23 mouse cellular contexts compared by ENCODE assay signal in genomic region chr8:84533341-84533740, GRCm38 (mm10).
A peak's percentile ranks its signal among the peaks of the same experiment; 100 is the strongest.
DNase-seq lines count a peak whose midpoint lies in the region; ATAC-seq and TF ChIP-seq lines count a peak whose summit lies in the region.
"Had no signal": no experiment of that assay in that cellular context is flagged by ENCODE, and none has a peak within 500 bp of the region (broad histone marks: within the 10 kb centered on the region; RNA-seq: fewer than 3 reads in every experiment).

No protein-coding gene starts in this region.

- DNase-seq in thymus, adult 2 months, result no peak
- no peak for DNase-seq in thymus, postnatal 14 days
- no peak for DNase-seq in left cerebral cortex, postnatal 14 days (ENCODE audit: low spot score in 2 of 2)
- DNase-seq: adrenal gland, adult 8-10 months; adrenal gland, postnatal 14 days; adrenal gland, postnatal 36 days; B cell, adult 2 months; cerebellum, adult 11 months; cerebellum, adult 18-20 months; cerebellum, adult 8-10 months; cerebellum, adult 9-11 months; cerebellum, postnatal 14 days; forebrain, postnatal 0 days had no signal

- TF ChIP-seq POLR2A in thymus, adult 2 months (IDR thresholded peaks at IDR 0.05; ENCODE audit: control insufficient read depth, extremely low read depth, insufficient read depth, low read length, poor library complexity), result no peak

- no peaks in the 10 kb centered on the region for H3K79me2 ChIP-seq in macrophage (ENCODE audit: inconsistent target)

- 65% methylated on average over 4 of the region's 4 CpGs for WGBS in thymus, adult 2 months
- WGBS in macrophage (ENCODE audit: missing documents), result 36% methylated on average over 4 of the region's 4 CpGs
- WGBS in hindbrain, embryonic 16.5 days, result 82% methylated on average over 4 of the region's 4 CpGs

- peak overlapping the region; percentile 20; the same call in 1 of the 2 replicates for H3K27ac ChIP-seq in thymus, adult 2 months (ENCODE audit: control insufficient read depth, insufficient read depth, low read length)
- peak overlapping the region; percentile 39 for H3K27ac ChIP-seq in macrophage
- no peak overlapping the region for H3K27ac ChIP-seq in hindbrain, embryonic 16.5 days (ENCODE audit: low read depth, low read length)
- H3K27ac ChIP-seq: embryonic facial prominence, embryonic 10.5 days; embryonic facial prominence, embryonic 12.5 days; forebrain, embryonic 13.5 days; forebrain, embryonic 15.5 days had no signal

- H3K27me3 ChIP-seq in thymus, adult 2 months (ENCODE audit: control insufficient read depth, insufficient read depth, low read length), result no peaks in the 10 kb centered on the region
- no peaks in the 10 kb centered on the region for H3K27me3 ChIP-seq in hindbrain, embryonic 16.5 days (replicated peaks; ENCODE audit: control insufficient read depth, insufficient read depth, low read length)
- H3K27me3 ChIP-seq: forebrain, embryonic 13.5 days; forebrain, embryonic 15.5 days had no signal

- H3K4me2 ChIP-seq in hindbrain, embryonic 16.5 days (ENCODE audit: low read length), result no peak overlapping the region
- H3K4me2 ChIP-seq: embryonic facial prominence, embryonic 12.5 days; forebrain, embryonic 13.5 days; forebrain, embryonic 15.5 days had no signal

- intact Hi-C loops in left cerebral cortex, postnatal 14 days (cut with DNase I), result no loop called here

- peaks cover 3% of the 10 kb centered on the region for H3K4me1 ChIP-seq in thymus, adult 2 months (replicated peaks; ENCODE audit: control insufficient read depth, insufficient read depth, low read length)
- H3K4me1 ChIP-seq in hindbrain, embryonic 16.5 days (ENCODE audit: control insufficient read depth, insufficient read depth, low read depth, low read length), result no peaks in the 10 kb centered on the region
- H3K4me1 ChIP-seq: embryonic facial prominence, embryonic 10.5 days; embryonic facial prominence, embryonic 12.5 days; forebrain, embryonic 13.5 days; forebrain, embryonic 15.5 days had no signal

- ATAC-seq in hindbrain, embryonic 16.5 days, result no peak
- ATAC-seq: activated CD4-positive, CD25-positive, alpha-beta regulatory T cell, adult 4 months; CD4-positive, CD25-positive, alpha-beta regulatory T cell, adult 4 months; forebrain, embryonic 13.5 days; forebrain, embryonic 15.5 days; forebrain, postnatal 0 days; Patski had no signal

- H3K4me3 ChIP-seq in thymus, adult 2 months (ENCODE audit: control insufficient read depth, insufficient read depth, low read length), result no peak overlapping the region
- H3K4me3 ChIP-seq in macrophage (ENCODE audit: inconsistent target), result no peak overlapping the region
- H3K4me3 ChIP-seq in hindbrain, embryonic 16.5 days (ENCODE audit: low read length), result no peak overlapping the region
- H3K4me3 ChIP-seq: embryonic facial prominence, embryonic 10.5 days; embryonic facial prominence, embryonic 12.5 days; forebrain, embryonic 13.5 days; forebrain, embryonic 15.5 days had no signal

- H3K36me3 ChIP-seq in thymus, adult 2 months (ENCODE audit: control insufficient read depth, insufficient read depth, low read length), result no peaks in the 10 kb centered on the region
- peaks cover 8% of the 10 kb centered on the region; the same call in 1 of the 2 replicates for H3K36me3 ChIP-seq in macrophage (ENCODE audit: inconsistent target)
- peaks cover 64% of the 10 kb centered on the region for H3K36me3 ChIP-seq in hindbrain, embryonic 16.5 days (ENCODE audit: control insufficient read depth, insufficient read depth, low read length)
- H3K36me3 ChIP-seq: embryonic facial prominence, embryonic 12.5 days; G1E had no signal

- no peak overlapping the region for H3K9ac ChIP-seq in hindbrain, embryonic 16.5 days (ENCODE audit: low read depth, low read length)
- H3K9ac ChIP-seq: embryonic facial prominence, embryonic 12.5 days; forebrain, embryonic 13.5 days; forebrain, embryonic 15.5 days; forebrain, postnatal 0 days had no signal

- no peak for TF ChIP-seq CTCF in thymus, adult 2 months (IDR thresholded peaks at IDR 0.05; ENCODE audit: borderline replicate concordance, control insufficient read depth, extremely low read depth, insufficient read depth, low read length, poor library complexity)

- peaks cover 6% of the 10 kb centered on the region; the same call in 1 of the 2 replicates for H3K9me3 ChIP-seq in hindbrain, embryonic 16.5 days (ENCODE audit: control insufficient read depth, low read length)
- H3K9me3 ChIP-seq: embryonic facial prominence, embryonic 12.5 days; forebrain, embryonic 13.5 days; forebrain, embryonic 15.5 days; G1E had no signal
